Mouse (Mus musculus) olfactory bulb, adult 2 months (tissue): ENCODE measurements around the gene Gpr108.

Experiments used
- CTCF ChIP-seq: fragments of 200-500 bp; IDR thresholded peaks from 2 replicates; pipeline ENCODE4 v1.5.1; 2012; ENCODE audit warnings: low read depth, mild to moderate bottlenecking, low read length, moderate library complexity; ENCODE audit not compliant: insufficient read depth
- POLR2A ChIP-seq: fragments of 200-500 bp; IDR thresholded peaks from 2 replicates; pipeline ENCODE4 v1.6.1; 2012; ENCODE audit warnings: mild to moderate bottlenecking, low read depth, low read length, moderate library complexity; ENCODE audit not compliant: insufficient read depth

DNA sequence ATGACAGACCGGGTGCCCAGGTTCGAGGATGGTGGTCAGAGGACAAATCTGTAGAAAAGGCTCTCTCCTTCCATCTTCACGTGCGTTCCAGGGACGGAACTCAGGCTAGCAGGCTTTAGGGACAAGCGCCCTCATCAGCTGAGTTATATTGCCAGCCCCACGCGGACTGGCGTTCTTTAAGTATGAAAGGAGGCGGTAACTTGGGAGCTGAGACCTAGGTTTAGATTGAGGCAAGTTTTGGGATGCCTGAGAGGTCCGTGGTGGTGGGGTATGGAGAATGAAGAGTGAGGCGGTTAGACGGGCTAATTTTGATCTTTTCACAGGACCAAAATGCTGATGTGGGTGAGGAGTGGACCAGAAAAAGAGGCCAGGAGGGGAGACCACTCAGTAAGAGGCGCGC lies 26.4 kb upstream of the Gpr108 start:
- TF ChIP-seq CTCF (no peak), POLR2A (no peak)
